Mouse (Mus musculus): Measurements from ENCODE around the gene Diaph3. TPM values are rescaled to one million over a fixed set of nuclear protein-coding genes. Genes with fewer than 3 reads are reported as not detected.

Diaph3 gene
- total and polyA plus RNA-seq, 3 experiments, result 16.2 to 36.9 (median 17.5) TPM

GRCm38 (mm10) chr14:87121868-87122267 is 19.2 kb downstream of the Diaph3 start:
- TF ChIP-seq NRF1 (IDR thresholded peaks at IDR 0.05; ENCODE audit: low read depth, low read length) (no peak), UBTF (IDR thresholded peaks at IDR 0.05; ENCODE audit: low read depth, low read length) (no peak), ZC3H11A (IDR thresholded peaks at IDR 0.05; ENCODE audit: low read depth, low read length) (no peak), ZNF384 (IDR thresholded peaks at IDR 0.05; ENCODE audit: low read depth, low read length) (no peak), MXI1 (IDR thresholded peaks at IDR 0.05; ENCODE audit: low read depth, low read length) (no peak), MYC (IDR thresholded peaks at IDR 0.05; ENCODE audit: low read depth, low read length) (no peak), MEF2A (IDR thresholded peaks at IDR 0.05; ENCODE audit: borderline replicate concordance, low read depth, low read length) (no peak), IRF4 (IDR thresholded peaks at IDR 0.05; ENCODE audit: low read depth, low read length) (no peak), KAT2A (IDR thresholded peaks at IDR 0.05; ENCODE audit: insufficient replicate concordance, low read length) (no peak), POLR2AphosphoS2 (IDR thresholded peaks at IDR 0.05; ENCODE audit: low read depth, low read length) (no peak), RAD21 (IDR thresholded peaks at IDR 0.05; ENCODE audit: low read depth, low read length) (no peak), MAFK (IDR thresholded peaks at IDR 0.05; ENCODE audit: insufficient replicate concordance, low read length) (no peak), ZMIZ1 (IDR thresholded peaks at IDR 0.05; ENCODE audit: low read depth, low read length) (no peak), ETS1 (conservative IDR thresholded peaks at IDR 0.05; ENCODE audit: low read depth, low read length) (no peak), E2F4 (IDR thresholded peaks at IDR 0.05; ENCODE audit: insufficient replicate concordance, low read depth, low read length) (no peak), USF1 (IDR thresholded peaks at IDR 0.05; ENCODE audit: low read depth, low read length) (no peak), MAX (IDR thresholded peaks at IDR 0.05; ENCODE audit: low read length) (no peak), CHD1 (IDR thresholded peaks at IDR 0.05; ENCODE audit: low read depth, low read length) (no peak), PAX5 (IDR thresholded peaks at IDR 0.05; ENCODE audit: low read length) (no peak), TCF12 (IDR thresholded peaks at IDR 0.05; ENCODE audit: low read depth, low read length) (no peak)
- Histone ChIP-seq H3K4me3 (replicated peaks in 1 of 3; ENCODE audit: low read depth in 2 of 3, low read length in 2 of 3, poor library complexity in 1 of 3) (no peak overlapping the region), H3K27ac (ENCODE audit: insufficient read depth, low read depth) (no peak overlapping the region), H3K27me3 (replicated peaks) (no peaks in the 10 kb centered on the region), H3K4me2 (ENCODE audit: insufficient read depth, low read depth, poor library complexity, severe bottlenecking) (no peak overlapping the region), H3K4me1 (ENCODE audit: control insufficient read depth in 1 of 2, insufficient read depth in 2 of 2) (peaks cover 5 to 22% of the 10 kb centered on the region in 2 experiments; a peak in 3 of 4 replicates), H3K36me3 (replicated peaks in 1 of 2; ENCODE audit: control insufficient read depth in 1 of 2, insufficient read depth in 1 of 2, low read length in 1 of 2) (peaks cover 0 to 22% of the 10 kb centered on the region in 2 experiments), H3K9me3 (replicated peaks; ENCODE audit: low read length) (no peaks in the 10 kb centered on the region), H3K79me2 (replicated peaks; ENCODE audit: control insufficient read depth, extremely low read depth, insufficient read depth, poor library complexity, severe bottlenecking) (peaks cover 12% of the 10 kb centered on the region), H3K9ac (ENCODE audit: insufficient read depth, low read depth) (no peak overlapping the region)
- dilution Hi-C loops (cut with MboI; ENCODE audit: extremely low pct_ligation_motif_present, extremely low pct_unique_long_range_greater_than_20kb, low sequenced_read_pairs) (no loop called here), in situ Hi-C loops (cut with MboI; ENCODE audit: low pct_ligation_motif_present, low pct_unique_long_range_greater_than_20kb, low sequenced_read_pairs) (loop anchor here (25.0 kb wide), 1 partner anchor 290 kb away; the partner anchor contains the start of gene Tdrd3)
- no peak for DNase-seq (ENCODE audit: extremely low read depth)

- Histone ChIP-seq H3K36me3 (replicated peaks in 1 of 2; ENCODE audit: control insufficient read depth in 1 of 2, insufficient read depth in 1 of 2, low read length in 1 of 2) (peaks cover 11 to 53% of the 10 kb centered on the region in 2 experiments), H3K27ac (ENCODE audit: insufficient read depth, low read depth) (no peak overlapping the region), H3K4me2 (ENCODE audit: insufficient read depth, low read depth, poor library complexity, severe bottlenecking) (no peak overlapping the region), H3K9ac (ENCODE audit: insufficient read depth, low read depth) (no peak overlapping the region), H3K4me3 (replicated peaks in 1 of 3; ENCODE audit: low read depth in 2 of 3, low read length in 2 of 3, poor library complexity in 1 of 3) (no peak overlapping the region), H3K27me3 (replicated peaks) (no peaks in the 10 kb centered on the region), H3K4me1 (ENCODE audit: control insufficient read depth in 1 of 2, insufficient read depth in 2 of 2) (peaks cover 5 to 45% of the 10 kb centered on the region in 2 experiments; a peak in 3 of 4 replicates), H3K9me3 (replicated peaks; ENCODE audit: low read length) (no peaks in the 10 kb centered on the region), H3K79me2 (replicated peaks; ENCODE audit: control insufficient read depth, extremely low read depth, insufficient read depth, poor library complexity, severe bottlenecking) (no peaks in the 10 kb centered on the region)
- no peak for TF ChIP-seq KAT2A (IDR thresholded peaks at IDR 0.05; ENCODE audit: insufficient replicate concordance, low read length)
- peak; percentile 81 for TF ChIP-seq ZNF384 (IDR thresholded peaks at IDR 0.05; ENCODE audit: low read depth, low read length)
- in situ Hi-C loops (cut with MboI; ENCODE audit: low pct_ligation_motif_present, low pct_unique_long_range_greater_than_20kb, low sequenced_read_pairs) (loop anchor here (25.0 kb wide), 1 partner anchor 302 kb away; the partner anchor contains the start of gene Tdrd3), dilution Hi-C loops (cut with MboI; ENCODE audit: extremely low pct_ligation_motif_present, extremely low pct_unique_long_range_greater_than_20kb, low sequenced_read_pairs) (no loop called here)
- DNase-seq (ENCODE audit: extremely low read depth), result peak; percentile 75
These were observed 30.4 kb downstream of the Diaph3 start for GRCm38 (mm10) chr14:87110634-87111033.
